Mouse (Mus musculus): ENCODE data around the gene Trip12.

- no peak for TF ChIP-seq EP300 (IDR thresholded peaks at IDR 0.05; ENCODE audit: low read depth)
- TF ChIP-seq CTCF (IDR thresholded peaks at IDR 0.05; ENCODE audit: low read depth), result no peak
These were observed 48.9 kb downstream of the Trip12 start for GRCm38 (mm10) chr1:84791393-84791792.
